Mouse (Mus musculus) forebrain, embryonic 10.5 days (tissue): Measurements from ENCODE around the gene Frrs1l. TPM values are rescaled to one million over a fixed set of nuclear protein-coding genes. Genes with fewer than 3 reads are reported as not detected.

Source experiments
- DNase-seq: peaks from one replicate; pipeline ENCODE4 v3.0.0-alpha.2; 2017; ENCODE audit warnings: low spot score; ENCODE audit errors: extremely low spot score
- H3K27ac ChIP-seq: fragments of 300-500 bp; sonication (generic); 2 replicates; pipeline ENCODE4 v1.5.1; 2016; ENCODE audit warnings: mild to moderate bottlenecking
- H3K27me3 ChIP-seq: fragments of 300-500 bp; sonication (generic); 2 replicates; pipeline ENCODE4 v1.6.1; 2016; ENCODE audit warnings: mild to moderate bottlenecking; ENCODE audit not compliant: poor library complexity, severe bottlenecking
- H3K36me3 ChIP-seq: fragments of 300-500 bp; sonication (generic); replicated peaks from 2 replicates; pipeline ENCODE4 v1.6.1; 2016; ENCODE audit warnings: mild to moderate bottlenecking, moderate library complexity
- H3K4me1 ChIP-seq: fragments of 300-500 bp; sonication (generic); 2 replicates; pipeline ENCODE4 v1.6.1; 2016
- H3K4me3 ChIP-seq: fragments of 300-500 bp; sonication (generic); 2 replicates; pipeline ENCODE4 v1.5.1; 2016; ENCODE audit warnings: mild to moderate bottlenecking, moderate library complexity
- H3K9me3 ChIP-seq: fragments of 300-500 bp; sonication (generic); 2 replicates; pipeline ENCODE4 v1.6.1; 2016; ENCODE audit warnings: mild to moderate bottlenecking, moderate library complexity
- WGBS: fragments of 180-500 bp; shearing (Covaris S2); methylation state at CpG from one replicate; pipeline ENCODE4 v1.1.7; 2016; 5-methylcytosine and 5-hydroxymethylcytosine counted together
- polyA plus RNA-seq: library from polyadenylated mRNA; unstranded; fragments of >200 nt; fragmentation: Nextera tagmentation; extraction: Ambion mirVana; gene quantifications from 2 replicates; pipeline ENCODE4 v1.2.1, GENCODE M21; 2016

The Frrs1l gene
- polyA plus RNA-seq, 1 experiment from 2014 or later, result 1.4 TPM

GRCm38 (mm10) chr4:56957518-56957917, 32.7 kb downstream of the Frrs1l start:
- no peaks in the 10 kb centered on the region for H3K9me3 ChIP-seq
- DNase-seq, result no peak
- WGBS, result 65% methylated on average over 9 of the region's 9 CpGs
- H3K27me3 ChIP-seq, result no peaks in the 10 kb centered on the region
- no peaks in the 10 kb centered on the region for H3K36me3 ChIP-seq
- H3K27ac ChIP-seq, result no peak overlapping the region
- H3K4me1 ChIP-seq, result 0 out of 2 replicates have a peak, but pooled peaks cover 2% of the 10 kb centered on the region
- H3K4me3 ChIP-seq, result no peak overlapping the region

DNA sequence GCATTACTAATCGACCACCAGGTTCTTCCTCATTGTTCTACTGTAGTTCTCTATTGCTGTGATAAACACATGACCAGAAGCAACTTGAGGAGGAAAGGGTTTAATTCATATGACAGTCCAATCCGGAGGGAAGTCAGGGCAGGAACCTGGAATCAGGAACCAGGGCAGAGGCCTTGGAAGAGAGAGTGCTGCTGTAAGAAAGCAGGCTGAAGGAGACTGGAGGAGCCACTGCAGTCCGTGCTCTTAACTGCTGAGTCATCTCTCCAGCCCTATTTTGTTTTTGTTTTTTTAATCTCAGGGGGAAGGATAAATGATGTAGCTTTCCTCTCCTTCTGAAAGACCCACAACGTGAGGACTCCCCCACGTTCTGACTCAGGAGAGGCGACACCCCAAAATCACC, 37.0 kb downstream of the Frrs1l start:
- Histone ChIP-seq H3K27me3 (no peaks in the 10 kb centered on the region), H3K4me3 (no peak overlapping the region), H3K4me1 (0 out of 2 replicates have a peak, but pooled peaks cover 2% of the 10 kb centered on the region), H3K27ac (no peak overlapping the region), H3K36me3 (no peaks in the 10 kb centered on the region), H3K9me3 (no peaks in the 10 kb centered on the region)
- 75% methylated on average over 6 of the region's 6 CpGs for WGBS
- DNase-seq, result no peak

GRCm38 (mm10) chr4:56951701-56952100, 38.5 kb downstream of the Frrs1l start:
- no peaks in the 10 kb centered on the region for H3K9me3 ChIP-seq
- WGBS, result 86% methylated on average over 3 of the region's 3 CpGs
- H3K36me3 ChIP-seq, result no peaks in the 10 kb centered on the region

DNA sequence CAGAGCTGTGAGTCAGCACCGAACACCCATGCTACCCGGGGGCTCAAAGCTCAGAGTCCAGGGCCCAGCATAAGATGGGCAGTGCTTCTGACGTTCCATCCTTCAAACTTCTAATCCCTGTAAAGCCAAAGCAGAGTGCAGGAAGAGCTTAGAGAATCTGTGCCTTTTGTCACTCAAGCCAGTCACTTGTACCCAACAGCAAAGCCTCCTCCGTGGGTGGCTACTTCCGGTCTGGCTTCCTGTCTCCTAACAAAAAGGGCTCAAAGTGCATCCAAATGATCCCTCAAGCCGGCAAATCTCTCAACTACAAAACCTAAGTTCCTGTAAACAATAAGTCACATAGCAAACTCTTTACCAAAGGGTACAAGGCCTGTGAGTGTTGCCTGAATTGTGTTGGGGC, 40.7 kb downstream of the Frrs1l start:
- Histone ChIP-seq H3K36me3 (no peaks in the 10 kb centered on the region), H3K27ac (no peak overlapping the region), H3K9me3 (no peaks in the 10 kb centered on the region), H3K27me3 (no peaks in the 10 kb centered on the region), H3K4me1 (peaks cover 32% of the 10 kb centered on the region), H3K4me3 (no peak overlapping the region)
- WGBS, result 66% methylated on average over 6 of the region's 6 CpGs
- no peak for DNase-seq

More at GRCm38 (mm10) chr4:56951701-56952100, 38.5 kb downstream of the Frrs1l start:
- Histone ChIP-seq H3K27me3 (no peaks in the 10 kb centered on the region), H3K27ac (no peak overlapping the region), H3K4me1 (peaks cover 10% of the 10 kb centered on the region), H3K4me3 (no peak overlapping the region)
- DNase-seq, result no peak

DNA sequence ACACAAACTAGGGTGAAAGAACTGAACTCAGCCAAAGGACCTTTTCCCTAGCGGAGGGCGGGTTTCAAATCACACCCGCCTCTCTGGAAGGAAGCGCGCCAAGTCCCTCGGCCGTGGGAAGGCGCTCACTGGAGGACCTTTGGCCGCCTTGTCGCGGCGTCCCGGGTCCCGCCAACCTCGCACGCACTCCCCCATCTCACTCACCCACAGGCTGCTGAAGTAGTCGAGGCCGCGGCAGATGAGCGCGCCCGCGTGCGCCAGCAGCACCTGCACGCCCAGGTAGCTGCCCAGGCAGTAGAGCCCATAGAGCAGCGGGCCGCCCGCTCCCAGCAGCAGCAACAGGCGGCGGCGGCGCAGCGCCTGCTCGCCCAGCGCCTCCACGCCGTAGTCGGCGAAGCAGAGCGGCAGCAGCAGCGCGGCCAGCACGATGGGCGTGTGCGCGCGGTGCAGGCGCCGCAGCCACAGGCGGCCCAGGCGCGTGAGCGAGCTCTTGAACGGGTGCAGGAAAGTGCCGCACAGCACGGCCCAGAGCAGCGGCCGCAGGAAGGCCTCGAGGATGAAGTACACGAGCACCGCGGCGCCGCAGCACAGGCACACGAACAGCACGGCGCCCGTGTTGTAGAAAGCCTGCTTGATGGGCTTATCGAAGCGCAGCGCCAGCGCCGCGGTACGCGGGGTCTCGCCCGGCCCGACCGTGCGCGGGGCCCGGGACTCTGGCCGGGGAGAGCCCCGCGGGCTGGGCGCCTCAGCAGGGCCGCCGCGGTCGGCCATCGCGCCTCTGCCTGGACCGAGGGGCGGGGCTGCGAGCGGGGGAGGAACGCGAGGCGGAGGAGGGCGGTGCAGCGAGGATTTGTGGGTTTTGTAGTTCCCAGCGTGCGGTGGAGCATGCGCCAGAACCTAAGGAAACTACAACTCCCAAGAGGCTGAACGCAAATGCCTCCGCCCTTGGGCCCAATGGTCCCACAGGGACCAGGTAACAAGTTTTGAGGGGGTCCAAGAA, 43.2 kb downstream of the Frrs1l start, which contains the start of gene Tmem245:
Tmem245 (minus strand) TSS at position 797 of the 1,000 bp plus-strand sequence.
- under 1% methylated on average over 107 of the region's 107 CpGs for WGBS
- DNase-seq, result peak; percentile 95
- Histone ChIP-seq H3K36me3 (0 out of 2 replicates have a peak, but pooled peaks cover 3% of the 10 kb centered on the region), H3K9me3 (no peaks in the 10 kb centered on the region), H3K27me3 (no peaks in the 10 kb centered on the region), H3K4me1 (peaks cover 55% of the 10 kb centered on the region), H3K27ac (peak within 1 kb of the TSS; percentile 95), H3K4me3 (peak within 1 kb of the TSS; percentile 86)

DNA sequence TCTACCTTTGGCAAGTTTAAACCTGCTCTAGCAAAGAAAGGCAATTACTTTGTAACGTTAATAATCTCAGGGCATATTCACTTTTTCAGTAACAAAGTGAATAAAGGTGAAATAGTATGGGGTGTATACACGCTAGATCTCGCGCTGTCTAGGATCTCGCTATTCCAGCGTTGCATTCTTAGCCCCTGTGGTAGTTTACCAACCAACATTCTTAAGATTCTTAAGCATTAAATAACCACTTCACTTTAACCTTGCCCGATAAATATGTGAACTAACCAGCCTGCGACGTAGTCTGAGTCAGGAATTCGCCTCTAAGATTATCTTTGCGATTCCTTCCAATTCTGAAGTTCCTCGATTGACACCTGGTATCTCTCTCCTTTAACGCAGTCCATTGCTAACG, 44.0 kb downstream of the Frrs1l start:
- Histone ChIP-seq H3K9me3 (no peaks in the 10 kb centered on the region), H3K36me3 (0 out of 2 replicates have a peak, but pooled peaks cover 3% of the 10 kb centered on the region), H3K27me3 (no peaks in the 10 kb centered on the region), H3K4me3 (peak overlapping the region; percentile 86), H3K27ac (peak overlapping the region; percentile 95), H3K4me1 (peaks cover 55% of the 10 kb centered on the region)
- DNase-seq, result no peak
- WGBS, result 3% methylated on average over 14 of the region's 14 CpGs

DNA sequence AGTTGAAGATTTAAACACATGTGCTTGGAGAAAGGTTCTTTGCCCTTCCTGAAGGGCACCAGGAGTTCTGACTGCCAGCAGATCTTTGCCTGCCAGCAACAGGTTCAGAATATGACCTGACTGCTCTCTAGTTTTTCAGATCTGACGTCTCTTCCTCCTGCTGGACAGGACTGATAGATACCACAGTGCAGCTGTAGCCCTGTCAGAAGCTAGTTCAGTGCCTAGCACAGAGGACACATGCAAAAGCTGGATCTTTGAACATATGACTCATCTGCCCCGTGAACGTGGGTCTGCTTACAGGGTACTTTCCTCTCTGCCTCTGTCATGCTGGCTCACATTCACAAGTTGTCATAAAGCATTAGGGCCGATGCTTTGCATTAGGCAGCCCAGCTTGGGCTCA, 45.9 kb downstream of the Frrs1l start:
- 0 out of 2 replicates have a peak, but pooled peaks cover 3% of the 10 kb centered on the region for H3K36me3 ChIP-seq
- no peak overlapping the region for H3K27ac ChIP-seq
- H3K4me3 ChIP-seq, result no peak overlapping the region
- WGBS, result 76% methylated on average over 4 of the region's 4 CpGs
- no peaks in the 10 kb centered on the region for H3K9me3 ChIP-seq
- DNase-seq, result no peak
- peaks cover 59% of the 10 kb centered on the region for H3K4me1 ChIP-seq
- H3K27me3 ChIP-seq, result no peaks in the 10 kb centered on the region

DNA sequence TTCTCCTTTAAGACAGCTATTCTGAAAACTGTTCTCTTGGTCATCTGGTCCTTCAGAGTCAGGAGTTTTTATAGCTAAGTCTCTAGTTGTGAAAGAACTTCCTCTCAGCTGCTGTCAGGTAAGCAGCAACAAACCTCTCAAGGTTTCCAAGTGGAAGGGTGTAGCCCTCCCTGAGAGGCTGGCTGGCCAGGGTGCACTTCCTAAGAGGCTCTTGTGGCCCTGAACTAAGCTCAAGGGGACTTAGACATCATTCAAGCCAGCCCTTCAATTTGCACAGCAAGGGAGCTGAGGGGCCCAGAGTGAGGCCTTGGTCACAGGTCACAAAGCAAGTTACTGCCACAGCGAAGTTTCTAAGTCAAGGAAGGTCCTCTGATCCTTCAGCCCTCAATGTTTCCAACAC, 46.9 kb downstream of the Frrs1l start:
- WGBS, result 42% methylated on average over 1 of the region's 1 CpGs
- no peak for DNase-seq
- Histone ChIP-seq H3K4me1 (peaks cover 59% of the 10 kb centered on the region), H3K27me3 (no peaks in the 10 kb centered on the region), H3K27ac (0 out of 2 replicates have a peak overlapping the region, but pooled peaks have one; percentile 11), H3K9me3 (no peaks in the 10 kb centered on the region), H3K4me3 (no peak overlapping the region), H3K36me3 (peaks cover 6% of the 10 kb centered on the region; the same call in 1 of the 2 replicates)

- Histone ChIP-seq H3K27me3 (no peaks in the 10 kb centered on the region), H3K4me1 (peaks cover 54% of the 10 kb centered on the region), H3K36me3 (peaks cover 9% of the 10 kb centered on the region), H3K9me3 (no peaks in the 10 kb centered on the region), H3K27ac (no peak overlapping the region), H3K4me3 (no peak overlapping the region)
- 86% methylated on average over 1 of the region's 1 CpGs for WGBS
- DNase-seq, result no peak
These were observed 47.6 kb downstream of the Frrs1l start for GRCm38 (mm10) chr4:56942567-56942966.

- DNase-seq, result no peak
- 93% methylated on average over 4 of the region's 4 CpGs for WGBS
- H3K27ac ChIP-seq, result no peak overlapping the region
- H3K9me3 ChIP-seq, result no peaks in the 10 kb centered on the region
- H3K4me1 ChIP-seq, result peaks cover 46% of the 10 kb centered on the region
- H3K27me3 ChIP-seq, result no peaks in the 10 kb centered on the region
- H3K4me3 ChIP-seq, result no peak overlapping the region
- peaks cover 18% of the 10 kb centered on the region for H3K36me3 ChIP-seq
These were observed 48.7 kb downstream of the Frrs1l start for GRCm38 (mm10) chr4:56941481-56941880.

- Histone ChIP-seq H3K27me3 (no peaks in the 10 kb centered on the region), H3K27ac (no peak overlapping the region), H3K4me1 (peaks cover 3% of the 10 kb centered on the region; the same call in 1 of the 2 replicates), H3K9me3 (no peaks in the 10 kb centered on the region), H3K36me3 (peaks cover 59% of the 10 kb centered on the region), H3K4me3 (no peak overlapping the region)
- 83% methylated on average over 6 of the region's 6 CpGs for WGBS
- no peak for DNase-seq
These were observed 53.1 kb downstream of the Frrs1l start for GRCm38 (mm10) chr4:56937136-56937535.

GRCm38 (mm10) chr4:56935327-56935726, 54.9 kb downstream of the Frrs1l start:
- Histone ChIP-seq H3K27me3 (no peaks in the 10 kb centered on the region), H3K36me3 (peaks cover 77% of the 10 kb centered on the region), H3K27ac (no peak overlapping the region), H3K4me3 (no peak overlapping the region), H3K4me1 (no peaks in the 10 kb centered on the region), H3K9me3 (no peaks in the 10 kb centered on the region)
- DNase-seq, result no peak
- 50% methylated on average over 1 of the region's 1 CpGs for WGBS

- H3K36me3 ChIP-seq, result peaks cover 96% of the 10 kb centered on the region
- H3K4me1 ChIP-seq, result no peaks in the 10 kb centered on the region
- no peaks in the 10 kb centered on the region for H3K9me3 ChIP-seq
- no peak overlapping the region for H3K27ac ChIP-seq
- DNase-seq, result no peak
- H3K27me3 ChIP-seq, result no peaks in the 10 kb centered on the region
- WGBS, result 95% methylated on average over 4 of the region's 4 CpGs
- H3K4me3 ChIP-seq, result no peak overlapping the region
These were observed 57.0 kb downstream of the Frrs1l start for GRCm38 (mm10) chr4:56933154-56933553.
